In genomic region chr3:152478599-152479435, GRCm38 (mm10) we compare ENCODE assay signal across 8 mouse cellular contexts.
DNase-seq lines count a peak whose midpoint lies in the region; ATAC-seq and TF ChIP-seq lines count a peak whose summit lies in the region.

No protein-coding gene starts in this region.

- no peaks in the 10 kb centered on the region for H3K9me3 ChIP-seq in CH12.LX (replicated peaks; ENCODE audit: low read length)
- no peaks in the 10 kb centered on the region for H3K9me3 ChIP-seq in forebrain, embryonic 11.5 days (ENCODE audit: control insufficient read depth, low read length)
- no peaks in the 10 kb centered on the region for H3K9me3 ChIP-seq in hindbrain, postnatal 0 days (ENCODE audit: low read length)
- H3K9me3 ChIP-seq in liver, embryonic 14.5 days (ENCODE audit: control insufficient read depth, low read length) = no peaks in the 10 kb centered on the region

- H3K9ac ChIP-seq in CH12.LX (ENCODE audit: insufficient read depth, low read depth) = peak overlapping the region; percentile 79
- H3K9ac ChIP-seq in forebrain, embryonic 11.5 days (ENCODE audit: low read length) = no peak overlapping the region
- H3K9ac ChIP-seq in hindbrain, postnatal 0 days (replicated peaks; ENCODE audit: low read length) = no peak overlapping the region
- H3K9ac ChIP-seq in liver, embryonic 14.5 days (replicated peaks) = peak overlapping the region; percentile 47

- in situ Hi-C loops in CH12.LX (cut with MboI; ENCODE audit: low pct_ligation_motif_present, low pct_unique_long_range_greater_than_20kb, low sequenced_read_pairs) = loop anchor here (5.0 to 10.0 kb wide), 3 partner anchors 82 to 278 kb away; partner anchors contain the start of genes Pigk and Zzz3

- no peaks in the 10 kb centered on the region for H3K27me3 ChIP-seq in CH12.LX (replicated peaks)
- H3K27me3 ChIP-seq in forebrain, embryonic 11.5 days (ENCODE audit: control insufficient read depth, insufficient read depth, low read length) = no peaks in the 10 kb centered on the region
- no peaks in the 10 kb centered on the region for H3K27me3 ChIP-seq in hindbrain, postnatal 0 days (ENCODE audit: insufficient read depth, low read length)
- no peaks in the 10 kb centered on the region for H3K27me3 ChIP-seq in liver, embryonic 14.5 days (ENCODE audit: control insufficient read depth, insufficient read depth, low read length)

- peaks cover 0 to 5% of the 10 kb centered on the region in 2 experiments for H3K36me3 ChIP-seq in CH12.LX (replicated peaks in 1 of 2; ENCODE audit: control insufficient read depth in 1 of 2, insufficient read depth in 1 of 2, low read length in 1 of 2)
- H3K36me3 ChIP-seq in forebrain, embryonic 11.5 days (ENCODE audit: control insufficient read depth, insufficient read depth, low read length) = no peaks in the 10 kb centered on the region
- no peaks in the 10 kb centered on the region for H3K36me3 ChIP-seq in hindbrain, postnatal 0 days (ENCODE audit: insufficient read depth, low read length)
- H3K36me3 ChIP-seq in liver, embryonic 14.5 days (replicated peaks; ENCODE audit: control insufficient read depth, insufficient read depth, low read depth) = no peaks in the 10 kb centered on the region

- 0 out of 2 replicates have a peak, but pooled peaks have one; percentile 21 for TF ChIP-seq EP300 in CH12.LX (IDR thresholded peaks at IDR 0.05; ENCODE audit: low read length)
- TF ChIP-seq EP300 in liver, embryonic 14.5 days (IDR thresholded peaks at IDR 0.05; ENCODE audit: low read depth) = no peak

- no peaks in the 10 kb centered on the region for H3K79me2 ChIP-seq in CH12.LX (replicated peaks; ENCODE audit: control insufficient read depth, extremely low read depth, insufficient read depth, poor library complexity, severe bottlenecking)

- 2% methylated on average over 12 of the region's 16 CpGs for WGBS in forebrain, embryonic 11.5 days
- 5% methylated on average over 14 of the region's 16 CpGs for WGBS in hindbrain, postnatal 0 days
- WGBS in liver, embryonic 14.5 days (ENCODE audit: insufficient replicate concordance) = 4% methylated on average over 14 of the region's 16 CpGs

- dilution Hi-C loops in CH12.LX (cut with MboI; ENCODE audit: extremely low pct_ligation_motif_present, extremely low pct_unique_long_range_greater_than_20kb, low sequenced_read_pairs) = no loop called here

- peak overlapping the region; percentile 40 for H3K27ac ChIP-seq in CH12.LX (ENCODE audit: insufficient read depth, low read depth)
- no peak overlapping the region for H3K27ac ChIP-seq in forebrain, embryonic 11.5 days (ENCODE audit: low read depth, low read length)
- H3K27ac ChIP-seq in hindbrain, postnatal 0 days = peak overlapping the region; percentile 37; the same call in 1 of the 2 replicates
- peak overlapping the region; percentile 72 for H3K27ac ChIP-seq in liver, embryonic 14.5 days

- DNase-seq in CH12.LX (ENCODE audit: extremely low read depth) = peak; percentile 90
- DNase-seq in adrenal gland, adult 2 months = peak; percentile 65
- peak; percentile 81 for DNase-seq in forebrain, embryonic 11.5 days (ENCODE audit: low spot score)
- DNase-seq in hindbrain, postnatal 0 days (ENCODE audit: low spot score) = peak; percentile 59
- peak; percentile 55 to 70 (median 63) for DNase-seq in liver, embryonic 14.5 days (ENCODE audit: low read depth in 3 of 3, low spot score in 3 of 3)
- DNase-seq in neural tube, embryonic 10.5 days (ENCODE audit: extremely low spot score, low spot score) = peak; percentile 57
- no peak for DNase-seq in layer of hippocampus, postnatal 10 days (ENCODE audit: low spot score in 2 of 2)
- DNase-seq in cerebellum, adult 11-12 months = no peak

- TF ChIP-seq CTCF in CH12.LX (conservative IDR thresholded peaks at IDR 0.05 in 1 of 2, IDR thresholded peaks at IDR 0.05 in 1 of 2; ENCODE audit: low read depth in 2 of 2, low read length in 2 of 2) = no peak
- TF ChIP-seq CTCF in hindbrain, postnatal 0 days (IDR thresholded peaks at IDR 0.05; ENCODE audit: low read depth) = 0 out of 2 replicates have a peak, but pooled peaks have one; percentile 7
- 0 out of 2 replicates have a peak, but pooled peaks have one; percentile 3 for TF ChIP-seq CTCF in liver, embryonic 14.5 days (IDR thresholded peaks at IDR 0.05; ENCODE audit: low read depth)

- peak overlapping the region; percentile 56 to 81 (median 70) for H3K4me3 ChIP-seq in CH12.LX (replicated peaks in 1 of 3; ENCODE audit: low read depth in 2 of 3, low read length in 2 of 3, poor library complexity in 1 of 3)
- H3K4me3 ChIP-seq in forebrain, embryonic 11.5 days (ENCODE audit: low read depth, low read length) = peak overlapping the region; percentile 35; the same call in 1 of the 2 replicates
- peak overlapping the region; percentile 28 for H3K4me3 ChIP-seq in hindbrain, postnatal 0 days (ENCODE audit: low read length)
- H3K4me3 ChIP-seq in liver, embryonic 14.5 days (ENCODE audit: insufficient read depth in 1 of 2, low read depth in 2 of 2, low read length in 2 of 2) = peak overlapping the region; percentile 55 to 70

- peak; percentile 81 for ATAC-seq in forebrain, embryonic 11.5 days (replicated peaks; ENCODE audit: low FRiP score)
- ATAC-seq in hindbrain, postnatal 0 days = peak; percentile 67
- peak; percentile 80 for ATAC-seq in liver, embryonic 14.5 days (ENCODE audit: insufficient read depth)

- TF ChIP-seq POLR2A in CH12.LX (IDR thresholded peaks at IDR 0.05; ENCODE audit: low read depth, low read length) = peak; percentile 31; the same call in 1 of the 2 replicates

- H3K4me2 ChIP-seq in CH12.LX (ENCODE audit: insufficient read depth, low read depth, poor library complexity, severe bottlenecking) = peak overlapping the region; percentile 93
- peak overlapping the region; percentile 59 for H3K4me2 ChIP-seq in forebrain, embryonic 11.5 days (ENCODE audit: low read depth, low read length, severe bottlenecking)
- H3K4me2 ChIP-seq in hindbrain, postnatal 0 days (ENCODE audit: low read depth, low read length) = peak overlapping the region; percentile 56
- peak overlapping the region; percentile 86 for H3K4me2 ChIP-seq in liver, embryonic 14.5 days (ENCODE audit: low read depth)

- H3K4me1 ChIP-seq in CH12.LX (ENCODE audit: control insufficient read depth in 1 of 2, insufficient read depth in 2 of 2) = peaks cover 13 to 28% of the 10 kb centered on the region in 2 experiments
- peaks cover 11% of the 10 kb centered on the region; the same call in 1 of the 2 replicates for H3K4me1 ChIP-seq in forebrain, embryonic 11.5 days (replicated peaks; ENCODE audit: control insufficient read depth, insufficient read depth, low read length)
- H3K4me1 ChIP-seq in hindbrain, postnatal 0 days (ENCODE audit: insufficient read depth, low read length) = no peaks in the 10 kb centered on the region
- H3K4me1 ChIP-seq in liver, embryonic 14.5 days (replicated peaks; ENCODE audit: control insufficient read depth in 2 of 2, insufficient read depth in 2 of 2, low read length in 1 of 2) = peaks cover 5 to 10% of the 10 kb centered on the region in 2 experiments

- no peak for TF ChIP-seq RAD21 in CH12.LX (IDR thresholded peaks at IDR 0.05; ENCODE audit: low read depth, low read length)

TF ChIP-seq in CH12.LX, 34 proteins besides CTCF, POLR2A, EP300 and RAD21 (continues in another document):
- TF ChIP-seq MAFK (IDR thresholded peaks at IDR 0.05; ENCODE audit: insufficient replicate concordance, low read length) (no peak), IRF4 (IDR thresholded peaks at IDR 0.05; ENCODE audit: low read depth, low read length) (no peak), USF1 (IDR thresholded peaks at IDR 0.05; ENCODE audit: low read depth, low read length) (no peak), TCF12 (IDR thresholded peaks at IDR 0.05; ENCODE audit: low read depth, low read length) (no peak), MAZ (IDR thresholded peaks at IDR 0.05; ENCODE audit: low read depth, low read length) (0 out of 2 replicates have a peak, but pooled peaks have one; percentile 67), GABPA (IDR thresholded peaks at IDR 0.05; ENCODE audit: insufficient replicate concordance, low read depth, low read length) (no peak), ZKSCAN1 (IDR thresholded peaks at IDR 0.05; ENCODE audit: borderline replicate concordance, low read depth, low read length) (no peak), ZMIZ1 (IDR thresholded peaks at IDR 0.05; ENCODE audit: low read depth, low read length) (no peak), SMC3 (IDR thresholded peaks at IDR 0.05; ENCODE audit: low read depth, low read length) (no peak), UBTF (IDR thresholded peaks at IDR 0.05; ENCODE audit: low read depth, low read length) (no peak), MXI1 (IDR thresholded peaks at IDR 0.05; ENCODE audit: low read depth, low read length) (peak; percentile 98), NELFE (IDR thresholded peaks at IDR 0.05; ENCODE audit: low read depth, low read length) (0 out of 2 replicates have a peak, but pooled peaks have one; percentile 46), ZNF384 (IDR thresholded peaks at IDR 0.05; ENCODE audit: low read depth, low read length) (no peak), PAX5 (IDR thresholded peaks at IDR 0.05; ENCODE audit: low read length) (no peak), E2F4 (IDR thresholded peaks at IDR 0.05; ENCODE audit: insufficient replicate concordance, low read depth, low read length) (no peak), NRF1 (IDR thresholded peaks at IDR 0.05; ENCODE audit: low read depth, low read length) (no peak), ELF1 (IDR thresholded peaks at IDR 0.05; ENCODE audit: low read depth, low read length) (no peak), POLR2AphosphoS2 (IDR thresholded peaks at IDR 0.05; ENCODE audit: low read depth, low read length) (no peak), CHD1 (IDR thresholded peaks at IDR 0.05; ENCODE audit: low read depth, low read length) (peak; percentile 63; the same call in 1 of the 2 replicates), CHD2 (IDR thresholded peaks at IDR 0.05; ENCODE audit: low read length) (no peak), RCOR1 (conservative IDR thresholded peaks at IDR 0.05; ENCODE audit: low read depth, low read length) (no peak), KAT2A (IDR thresholded peaks at IDR 0.05; ENCODE audit: insufficient replicate concordance, low read length) (0 out of 2 replicates have a peak, but pooled peaks have one; percentile 23), SIN3A (IDR thresholded peaks at IDR 0.05; ENCODE audit: low read length) (peak; percentile 94), TBP (conservative IDR thresholded peaks at IDR 0.05; ENCODE audit: low read depth, low read length) (no peak), JUN (IDR thresholded peaks at IDR 0.05; ENCODE audit: insufficient read depth, low read depth, low read length) (no peak), ZC3H11A (IDR thresholded peaks at IDR 0.05; ENCODE audit: low read depth, low read length) (no peak), JUND (conservative IDR thresholded peaks at IDR 0.05; ENCODE audit: low read depth, low read length) (no peak), MAX (IDR thresholded peaks at IDR 0.05; ENCODE audit: low read length) (peak; percentile 95), ETS1 (conservative IDR thresholded peaks at IDR 0.05; ENCODE audit: low read depth, low read length) (no peak), MYC (IDR thresholded peaks at IDR 0.05; ENCODE audit: low read depth, low read length) (peak; percentile 93)

Comparison
In these comparisons a context has a peak if more than half of its experiments do, and no peak if none do; other contexts are left out.
1. DNase-seq: peak in CH12.LX (single experiment), adrenal gland, adult 2 months (single experiment), forebrain, embryonic 11.5 days (single experiment), hindbrain, postnatal 0 days (single experiment), liver, embryonic 14.5 days (3 of 3) and neural tube, embryonic 10.5 days (single experiment); none in layer of hippocampus, postnatal 10 days (0 of 2) and cerebellum, adult 11-12 months (single experiment).
2. H3K9ac ChIP-seq: peak in CH12.LX (single experiment) and liver, embryonic 14.5 days (single experiment); none in forebrain, embryonic 11.5 days (single experiment) and hindbrain, postnatal 0 days (single experiment).
3. CTCF ChIP-seq: peak in hindbrain, postnatal 0 days (single experiment) and liver, embryonic 14.5 days (single experiment); none in CH12.LX (0 of 2).
4. Peak in every context shown above with its lines, with median percentiles within 50 percentile points of each other: H3K4me2 ChIP-seq, H3K4me3 ChIP-seq and ATAC-seq.